Mouse (Mus musculus) liver, embryonic 16.5 days (tissue): Measurements from ENCODE around the gene Sdhaf3. TPM values are rescaled to one million over a fixed set of nuclear protein-coding genes. Genes with fewer than 3 reads are reported as not detected.
"Not testable (repeated sequence)": the region's sequence is repeated elsewhere in the genome, so short reads cannot be mapped to it uniquely, and the experiment has no call there.

Experiments used
- ATAC-seq: fragments of 200-750 bp; cut with Nextera tagmentation; 2 replicates; pipeline ENCODE4 v1.8.0; 2017; ENCODE audit warnings: low read depth, mild to moderate bottlenecking, moderate number of reproducible peaks, moderate library complexity
- H3K27ac ChIP-seq: fragments of 300-500 bp; sonication (generic); 2 replicates; pipeline ENCODE4 v1.5.1; 2014; ENCODE audit warnings: mild to moderate bottlenecking, low read length
- H3K27me3 ChIP-seq: fragments of 300-500 bp; sonication (generic); 2 replicates; pipeline ENCODE4 v1.6.1; 2014; ENCODE audit warnings: low read depth, low read length, mixed read lengths; ENCODE audit not compliant: control insufficient read depth, insufficient read depth
- H3K36me3 ChIP-seq: fragments of 300-500 bp; sonication (generic); 2 replicates; pipeline ENCODE4 v1.6.1; 2014; ENCODE audit warnings: mild to moderate bottlenecking; ENCODE audit not compliant: control insufficient read depth, insufficient read depth
- H3K4me1 ChIP-seq: fragments of 300-500 bp; sonication (generic); 2 replicates; pipeline ENCODE4 v1.6.1; 2014; ENCODE audit warnings: low read depth, low read length, mixed read lengths; ENCODE audit not compliant: control insufficient read depth
- H3K4me2 ChIP-seq: fragments of 300-500 bp; sonication (generic); 2 replicates; pipeline ENCODE4 v1.6.1; 2014; ENCODE audit warnings: low read depth, low read length, mixed read lengths
- H3K4me3 ChIP-seq: fragments of 300-500 bp; sonication (generic); 2 replicates; pipeline ENCODE4 v1.5.1; 2014; ENCODE audit warnings: low read depth, mild to moderate bottlenecking, low read length
- H3K9ac ChIP-seq: fragments of 300-500 bp; sonication (generic); 2 replicates; pipeline ENCODE4 v1.6.1; 2014; ENCODE audit warnings: low read depth, low read length
- H3K9me3 ChIP-seq: fragments of 300-500 bp; sonication (generic); replicated peaks from 2 replicates; pipeline ENCODE4 v1.6.1; 2016; ENCODE audit warnings: low read length; ENCODE audit not compliant: control insufficient read depth
- WGBS: fragments of 180-500 bp; shearing (Covaris S2); extraction: QIAGEN DNeasy Blood & Tissue Kit; methylation state at CpG from one replicate; pipeline ENCODE4 v1.1.7; 2014; ENCODE audit not compliant: insufficient replicate concordance; 5-methylcytosine and 5-hydroxymethylcytosine counted together
- polyA plus RNA-seq: library from polyadenylated mRNA; unstranded; fragments of >200 nt; fragmentation: Nextera tagmentation; extraction: Ambion mirVana; gene quantifications from 2 replicates; pipeline ENCODE4 v1.2.1, GENCODE M21; 2015

Gene Sdhaf3
- polyA plus RNA-seq, 1 experiment from 2014 or later, result 1.8 TPM

GRCm38 (mm10) chr6:6940845-6941244 lies 15.0 kb upstream of the Sdhaf3 start:
- H3K9ac ChIP-seq, result no peak overlapping the region
- H3K9me3 ChIP-seq, result no peaks in the 10 kb centered on the region
- H3K27me3 ChIP-seq, result no peaks in the 10 kb centered on the region
- H3K36me3 ChIP-seq, result no peaks in the 10 kb centered on the region
- WGBS, result 25% methylated on average over 2 of the region's 2 CpGs
- no peak overlapping the region for H3K4me2 ChIP-seq
- no peak overlapping the region for H3K27ac ChIP-seq
- no peaks in the 10 kb centered on the region for H3K4me1 ChIP-seq
- no peak for ATAC-seq
- no peak overlapping the region for H3K4me3 ChIP-seq

GRCm38 (mm10) chr6:6942813-6943212 lies 13.0 kb upstream of the Sdhaf3 start:
- Histone ChIP-seq H3K9ac (no peak overlapping the region), H3K4me2 (no peak overlapping the region), H3K27me3 (no peaks in the 10 kb centered on the region), H3K36me3 (no peaks in the 10 kb centered on the region), H3K9me3 (no peaks in the 10 kb centered on the region), H3K27ac (no peak overlapping the region), H3K4me3 (no peak overlapping the region), H3K4me1 (no peaks in the 10 kb centered on the region)
- 49% methylated on average over 6 of the region's 6 CpGs for WGBS
- ATAC-seq, result no peak

- Histone ChIP-seq H3K9ac (no peak overlapping the region), H3K4me1 (no peaks in the 10 kb centered on the region), H3K4me3 (no peak overlapping the region), H3K27me3 (no peaks in the 10 kb centered on the region), H3K9me3 (no peaks in the 10 kb centered on the region), H3K36me3 (no peaks in the 10 kb centered on the region), H3K27ac (no peak overlapping the region), H3K4me2 (no peak overlapping the region)
- ATAC-seq, result no peak
- WGBS, result 9% methylated on average over 1 of the region's 1 CpGs
These were observed 8.2 kb upstream of the Sdhaf3 start for GRCm38 (mm10) chr6:6947650-6948049.

- peak overlapping the region; percentile 67 for H3K4me2 ChIP-seq
- 42% methylated on average over 6 of the region's 6 CpGs for WGBS
- no peaks in the 10 kb centered on the region for H3K9me3 ChIP-seq
- H3K36me3 ChIP-seq, result no peaks in the 10 kb centered on the region
- 0 out of 2 replicates have a peak overlapping the region, but pooled peaks have one; percentile 24 for H3K9ac ChIP-seq
- no peak for ATAC-seq
- no peaks in the 10 kb centered on the region for H3K27me3 ChIP-seq
- H3K4me3 ChIP-seq, result peak overlapping the region; percentile 77
- no peak overlapping the region for H3K27ac ChIP-seq
- no peaks in the 10 kb centered on the region; the same call in 1 of the 2 replicates for H3K4me1 ChIP-seq
These were observed 425 bp upstream of the Sdhaf3 start for GRCm38 (mm10) chr6:6955395-6955763.

- ATAC-seq, H3K36me3 ChIP-seq, H3K4me2 ChIP-seq, H3K9me3 ChIP-seq, H3K27me3 ChIP-seq, H3K27ac ChIP-seq, H3K4me3 ChIP-seq, H3K4me1 ChIP-seq, H3K9ac ChIP-seq: not testable (repeated sequence)
- WGBS, result 73% methylated on average over 2 of the region's 4 CpGs
These were observed 3.4 kb downstream of the Sdhaf3 start for GRCm38 (mm10) chr6:6959234-6959633.

GRCm38 (mm10) chr6:6997226-6997946 lies 41.6 kb downstream of the Sdhaf3 start:
- Histone ChIP-seq H3K9me3 (no peaks in the 10 kb centered on the region), H3K36me3 (no peaks in the 10 kb centered on the region), H3K4me2 (no peak overlapping the region), H3K27ac (no peak overlapping the region), H3K4me1 (no peaks in the 10 kb centered on the region), H3K27me3 (no peaks in the 10 kb centered on the region), H3K4me3 (no peak overlapping the region), H3K9ac (no peak overlapping the region)
- ATAC-seq, result no peak
- 57% methylated on average over 4 of the region's 4 CpGs for WGBS

- no peak overlapping the region for H3K27ac ChIP-seq
- H3K4me3 ChIP-seq, result no peak overlapping the region
- no peak overlapping the region for H3K4me2 ChIP-seq
- no peak overlapping the region for H3K9ac ChIP-seq
- H3K36me3 ChIP-seq, result no peaks in the 10 kb centered on the region
- no peaks in the 10 kb centered on the region for H3K9me3 ChIP-seq
- WGBS, result 81% methylated on average over 1 of the region's 1 CpGs
- no peaks in the 10 kb centered on the region for H3K27me3 ChIP-seq
- H3K4me1 ChIP-seq, result no peaks in the 10 kb centered on the region
- ATAC-seq, result no peak
These were observed 42.2 kb downstream of the Sdhaf3 start for GRCm38 (mm10) chr6:6997956-6998355.

GRCm38 (mm10) chr6:6999015-6999414 lies 43.2 kb downstream of the Sdhaf3 start:
- ATAC-seq, result no peak

GRCm38 (mm10) chr6:7003085-7003484 lies 47.3 kb downstream of the Sdhaf3 start:
- H3K27ac ChIP-seq, result no peak overlapping the region
- H3K4me3 ChIP-seq, result no peak overlapping the region
- ATAC-seq, result no peak
- no peak overlapping the region for H3K4me2 ChIP-seq
- no peaks in the 10 kb centered on the region for H3K27me3 ChIP-seq
- no peaks in the 10 kb centered on the region for H3K4me1 ChIP-seq
- 61% methylated on average over 4 of the region's 4 CpGs for WGBS
- H3K9ac ChIP-seq, result no peak overlapping the region
- H3K9me3 ChIP-seq, result no peaks in the 10 kb centered on the region
- H3K36me3 ChIP-seq, result no peaks in the 10 kb centered on the region

More at GRCm38 (mm10) chr6:6999015-6999414, 43.2 kb downstream of the Sdhaf3 start:
- no peaks in the 10 kb centered on the region for H3K4me1 ChIP-seq
- H3K9me3 ChIP-seq, result no peaks in the 10 kb centered on the region
- H3K9ac ChIP-seq, result no peak overlapping the region
- no peak overlapping the region for H3K4me3 ChIP-seq
- no peak overlapping the region for H3K4me2 ChIP-seq
- no peaks in the 10 kb centered on the region for H3K27me3 ChIP-seq
- H3K27ac ChIP-seq, result no peak overlapping the region
- H3K36me3 ChIP-seq, result no peaks in the 10 kb centered on the region
- WGBS, result 72% methylated on average over 3 of the region's 3 CpGs
